Mouse (Mus musculus) erythroblast, embryonic 14.5 days (primary cell): ENCODE results near the gene Inpp4b.

Experiments used
- GATA1 ChIP-seq: IDR thresholded peaks from 2 replicates; pipeline ENCODE4 v1.6.1; 2012; ENCODE audit warnings: low read length, inconsistent platforms, mixed read lengths
- TAL1 ChIP-seq: IDR thresholded peaks from 3 replicates; pipeline ENCODE4 v1.6.1; 2012; ENCODE audit warnings: low read length, inconsistent platforms, mixed read lengths

DNA sequence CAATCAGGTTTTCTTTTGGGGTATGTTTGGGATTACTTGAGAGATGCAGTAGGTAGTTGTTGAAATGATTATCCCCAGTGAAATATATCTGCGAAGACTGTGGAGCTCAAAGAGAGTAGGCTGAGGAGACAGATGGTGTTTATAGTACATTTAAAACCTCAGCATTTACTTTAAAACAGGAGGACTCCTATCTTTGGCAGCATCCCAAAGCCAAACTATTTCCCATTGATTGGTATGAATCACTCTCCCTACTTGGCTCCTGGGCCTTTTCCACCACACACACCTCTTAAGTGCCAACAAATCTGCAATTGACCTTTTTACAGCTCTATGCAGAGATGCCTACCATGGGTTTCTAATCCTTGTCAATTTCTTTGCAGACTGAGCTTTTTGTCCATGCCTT lies 654.5 kb downstream of the Inpp4b start:
- TF ChIP-seq TAL1, result no peak
- no peak for TF ChIP-seq GATA1
